Mouse (Mus musculus) embryonic facial prominence, embryonic 15.5 days (tissue): ENCODE results near the gene Olfr814. TPM values are rescaled to one million over a fixed set of nuclear protein-coding genes. Genes with fewer than 3 reads are reported as not detected.
"Not testable (repeated sequence)": the region's sequence is repeated elsewhere in the genome, so short reads cannot be mapped to it uniquely, and the experiment has no call there.

Experiments
- ATAC-seq: fragments of 200-750 bp; cut with Nextera tagmentation; 2 replicates; pipeline ENCODE4 v1.8.0; 2017; ENCODE audit warnings: low read depth, moderate TSS enrichment; ENCODE audit not compliant: insufficient number of reproducible peaks, low FRiP score, low TSS enrichment
- H3K27ac ChIP-seq: fragments of 300-500 bp; sonication (generic); replicated peaks from 2 replicates; pipeline ENCODE4 v1.5.1; 2015; ENCODE audit warnings: mild to moderate bottlenecking, inconsistent platforms
- H3K27me3 ChIP-seq: fragments of 300-500 bp; sonication (generic); 2 replicates; pipeline ENCODE4 v1.6.1; 2015; ENCODE audit warnings: inconsistent platforms
- H3K36me3 ChIP-seq: fragments of 300-500 bp; sonication (generic); 2 replicates; pipeline ENCODE4 v1.6.1; 2015; ENCODE audit warnings: mild to moderate bottlenecking, inconsistent platforms
- H3K4me1 ChIP-seq: fragments of 300-500 bp; sonication (generic); 2 replicates; pipeline ENCODE4 v1.6.1; 2015; ENCODE audit warnings: inconsistent platforms
- H3K4me2 ChIP-seq: fragments of 300-500 bp; sonication (generic); replicated peaks from 2 replicates; pipeline ENCODE4 v1.6.1; 2015; ENCODE audit warnings: mild to moderate bottlenecking, inconsistent platforms
- H3K4me3 ChIP-seq: fragments of 300-500 bp; sonication (generic); replicated peaks from 2 replicates; pipeline ENCODE4 v1.5.1; 2015; ENCODE audit warnings: mild to moderate bottlenecking, inconsistent platforms
- H3K9ac ChIP-seq: fragments of 300-500 bp; sonication (generic); 2 replicates; pipeline ENCODE4 v1.6.1; 2015; ENCODE audit warnings: inconsistent platforms
- H3K9me3 ChIP-seq: fragments of 300-500 bp; sonication (generic); replicated peaks from 2 replicates; pipeline ENCODE4 v1.6.1; 2016; ENCODE audit warnings: inconsistent platforms
- WGBS: fragments of 180-500 bp; shearing (Covaris S2); methylation state at CpG from one replicate; pipeline ENCODE4 v1.1.7; 2015; 5-methylcytosine and 5-hydroxymethylcytosine counted together
- polyA plus RNA-seq: library from polyadenylated mRNA; unstranded; fragments of >200 nt; fragmentation: Nextera tagmentation; extraction: Ambion mirVana; gene quantifications from 2 replicates; pipeline ENCODE4 v1.2.1, GENCODE M21; 2015

Gene Olfr814
- polyA plus RNA-seq = not detected in 2 replicates

GRCm38 (mm10) chr10:129879751-129880150 lies at the start of gene Olfr814:
Olfr814 (minus strand) TSS chr10:129879851.
- not testable (repeated sequence) for H3K4me3 ChIP-seq, H3K4me2 ChIP-seq, H3K36me3 ChIP-seq, H3K27ac ChIP-seq, H3K4me1 ChIP-seq, H3K27me3 ChIP-seq, H3K9me3 ChIP-seq, ATAC-seq, H3K9ac ChIP-seq
- WGBS = 63% methylated on average over 1 of the region's 1 CpGs

GRCm38 (mm10) chr10:129915497-129915896 lies 35.8 kb upstream of the Olfr814 start, which contains the start of gene Olfr816:
Olfr816 (minus strand) TSS chr10:129915597.
- 55% methylated on average over 1 of the region's 1 CpGs for WGBS
- H3K27ac ChIP-seq = no peak within 1 kb of the TSS
- no peak within 1 kb of the TSS for H3K9ac ChIP-seq

GRCm38 (mm10) chr10:129905767-129906166 lies 26.1 kb upstream of the Olfr814 start, which contains the start of gene Olfr815:
Olfr815 (minus strand) TSS chr10:129905867.
- not testable (repeated sequence) for H3K9ac ChIP-seq, H3K4me2 ChIP-seq, H3K27ac ChIP-seq, ATAC-seq, H3K36me3 ChIP-seq, H3K4me3 ChIP-seq, H3K4me1 ChIP-seq, H3K27me3 ChIP-seq, H3K9me3 ChIP-seq
- WGBS = 64% methylated on average over 1 of the region's 1 CpGs

More at GRCm38 (mm10) chr10:129915497-129915896, 35.8 kb upstream of the Olfr814 start, which contains the start of gene Olfr816:
- no peak for ATAC-seq
- Histone ChIP-seq H3K4me3 (no peak within 1 kb of the TSS), H3K4me1 (no peaks in the 10 kb centered on the region), H3K36me3 (no peaks in the 10 kb centered on the region), H3K27me3 (no peaks in the 10 kb centered on the region), H3K4me2 (no peak within 1 kb of the TSS), H3K9me3 (no peaks in the 10 kb centered on the region)

GRCm38 (mm10) chr10:129885934-129886333 lies 6.3 kb upstream of the Olfr814 start:
- 84% methylated on average over 7 of the region's 7 CpGs for WGBS
- no peak for ATAC-seq

GRCm38 (mm10) chr10:129885496-129885895 lies 5.8 kb upstream of the Olfr814 start:
- not testable (repeated sequence) for H3K9ac ChIP-seq, ATAC-seq, H3K9me3 ChIP-seq, H3K4me2 ChIP-seq, H3K4me3 ChIP-seq, H3K4me1 ChIP-seq, H3K27ac ChIP-seq, H3K36me3 ChIP-seq, H3K27me3 ChIP-seq
- WGBS = 76% methylated on average over 6 of the region's 6 CpGs

More at GRCm38 (mm10) chr10:129885934-129886333, 6.3 kb upstream of the Olfr814 start:
- no peak overlapping the region for H3K4me2 ChIP-seq
- no peaks in the 10 kb centered on the region for H3K36me3 ChIP-seq
- no peaks in the 10 kb centered on the region for H3K9me3 ChIP-seq
- H3K9ac ChIP-seq = no peak overlapping the region
- H3K4me3 ChIP-seq = no peak overlapping the region
- H3K4me1 ChIP-seq = no peaks in the 10 kb centered on the region
- H3K27me3 ChIP-seq = no peaks in the 10 kb centered on the region
- no peak overlapping the region for H3K27ac ChIP-seq

- Histone ChIP-seq H3K4me2 (no peak within 1 kb of the TSS), H3K9ac (no peak within 1 kb of the TSS), H3K9me3 (no peaks in the 10 kb centered on the region), H3K4me1 (no peaks in the 10 kb centered on the region), H3K27ac (no peak within 1 kb of the TSS), H3K4me3 (no peak within 1 kb of the TSS), H3K27me3 (no peaks in the 10 kb centered on the region), H3K36me3 (no peaks in the 10 kb centered on the region)
- no peak for ATAC-seq
These were observed 24.6 kb downstream of the Olfr814 start, which contains the start of gene Olfr813 for GRCm38 (mm10) chr10:129855067-129855466. Olfr813 (plus strand) TSS chr10:129855367.

GRCm38 (mm10) chr10:129847343-129847742 lies 32.3 kb downstream of the Olfr814 start:
- H3K36me3 ChIP-seq = no peaks in the 10 kb centered on the region
- no peak overlapping the region for H3K9ac ChIP-seq
- H3K9me3 ChIP-seq = no peaks in the 10 kb centered on the region
- H3K4me2 ChIP-seq = no peak overlapping the region
- no peak overlapping the region for H3K4me3 ChIP-seq
- no peak overlapping the region for H3K27ac ChIP-seq
- ATAC-seq = no peak
- no peaks in the 10 kb centered on the region for H3K27me3 ChIP-seq
- no peaks in the 10 kb centered on the region for H3K4me1 ChIP-seq
- WGBS = 69% methylated on average over 1 of the region's 1 CpGs

- no peak within 1 kb of the TSS for H3K4me3 ChIP-seq
- no peak within 1 kb of the TSS for H3K4me2 ChIP-seq
- H3K27ac ChIP-seq = no peak within 1 kb of the TSS
- H3K27me3 ChIP-seq = no peaks in the 10 kb centered on the region
- H3K36me3 ChIP-seq = no peaks in the 10 kb centered on the region
- no peaks in the 10 kb centered on the region for H3K4me1 ChIP-seq
- H3K9me3 ChIP-seq = no peaks in the 10 kb centered on the region
- no peak for ATAC-seq
- WGBS = 52% methylated on average over 1 of the region's 1 CpGs
- no peak within 1 kb of the TSS for H3K9ac ChIP-seq
These were observed 33.7 kb downstream of the Olfr814 start, which contains the start of gene Olfr812 for GRCm38 (mm10) chr10:129845994-129846393. Olfr812 (minus strand) TSS chr10:129846094.

Other genes with a start within 250 kb of the Olfr814 start
- gene Olfr799, start 242.4 kb downstream of the Olfr814 start, polyA plus RNA-seq = not detected in 2 replicates
- gene Olfr800, start 222.2 kb downstream of the Olfr814 start, polyA plus RNA-seq = not detected in 2 replicates
- not detected in 2 replicates for gene Olfr801, start 206.0 kb downstream of the Olfr814 start, polyA plus RNA-seq
- gene Olfr802, start 191.7 kb downstream of the Olfr814 start, polyA plus RNA-seq = 0.03 and 0.07 TPM in 2 replicates
- gene Olfr803, start 185.6 kb downstream of the Olfr814 start, polyA plus RNA-seq = not detected in 2 replicates
- gene Olfr804, start 176.6 kb downstream of the Olfr814 start, polyA plus RNA-seq = not detected in 2 replicates
- gene Olfr805, start 150.5 kb downstream of the Olfr814 start, polyA plus RNA-seq = 0.05 TPM in 1 of 2 replicates, not detected in the other
- not detected in 2 replicates for gene Olfr806, start 137.9 kb downstream of the Olfr814 start, polyA plus RNA-seq
- gene Olfr807, start 122.1 kb downstream of the Olfr814 start, polyA plus RNA-seq = 0.17 TPM in 1 of 2 replicates, not detected in the other
- not detected in 2 replicates for gene Olfr808, start 114.4 kb downstream of the Olfr814 start, polyA plus RNA-seq
- gene Olfr809, start 105.2 kb downstream of the Olfr814 start, polyA plus RNA-seq = 0.17 TPM in 1 of 2 replicates, not detected in the other
- gene Olfr810, start 84.9 kb downstream of the Olfr814 start, polyA plus RNA-seq = 0.26 and 0.44 TPM in 2 replicates
- not detected in 2 replicates for gene Olfr811, start 75.5 kb downstream of the Olfr814 start, polyA plus RNA-seq
- gene Olfr812, start 33.8 kb downstream of the Olfr814 start, polyA plus RNA-seq = 0.13 and 0.41 TPM in 2 replicates
- gene Olfr813, start 24.5 kb downstream of the Olfr814 start, polyA plus RNA-seq = 0.20 and 0.33 TPM in 2 replicates
- 0.17 TPM in 1 of 2 replicates, not detected in the other for gene Olfr815, start 26.0 kb upstream of the Olfr814 start, polyA plus RNA-seq
- not detected in 2 replicates for gene Olfr816, start 35.7 kb upstream of the Olfr814 start, polyA plus RNA-seq
- gene Olfr818, start 69.2 kb upstream of the Olfr814 start, polyA plus RNA-seq = not detected in 2 replicates
- gene Olfr819, start 87.4 kb upstream of the Olfr814 start, polyA plus RNA-seq = 0.04 TPM in 1 of 2 replicates, not detected in the other
- 0.11 TPM in 1 of 2 replicates, not detected in the other for gene Olfr247, start 96.3 kb upstream of the Olfr814 start, polyA plus RNA-seq
- 0.09 TPM in 1 of 2 replicates, not detected in the other for gene Gm10310, start 105.2 kb upstream of the Olfr814 start, polyA plus RNA-seq
- 0.04 and 0.11 TPM in 2 replicates for gene Olfr820, start 132.8 kb upstream of the Olfr814 start, polyA plus RNA-seq
- not detected in 2 replicates for gene Olfr821, start 150.5 kb upstream of the Olfr814 start, polyA plus RNA-seq
- gene Olfr822, start 191.4 kb upstream of the Olfr814 start, polyA plus RNA-seq = 0.23 TPM in 1 of 2 replicates, not detected in the other
- not detected in 2 replicates for gene Olfr823, start 235.5 kb upstream of the Olfr814 start, polyA plus RNA-seq